Mouse (Mus musculus) ZHBTc4 (cell line): ENCODE data around the gene 1810062G17Rik.
A peak's percentile ranks its signal among the peaks of the same experiment; 100 is the strongest.

ENCODE experiments used
- DNase-seq: peaks from one replicate; pipeline ENCODE4 v3.0.0-alpha.2; 2011; ENCODE audit warnings: low read depth, low spot score

1810062G17Rik gene

DNA sequence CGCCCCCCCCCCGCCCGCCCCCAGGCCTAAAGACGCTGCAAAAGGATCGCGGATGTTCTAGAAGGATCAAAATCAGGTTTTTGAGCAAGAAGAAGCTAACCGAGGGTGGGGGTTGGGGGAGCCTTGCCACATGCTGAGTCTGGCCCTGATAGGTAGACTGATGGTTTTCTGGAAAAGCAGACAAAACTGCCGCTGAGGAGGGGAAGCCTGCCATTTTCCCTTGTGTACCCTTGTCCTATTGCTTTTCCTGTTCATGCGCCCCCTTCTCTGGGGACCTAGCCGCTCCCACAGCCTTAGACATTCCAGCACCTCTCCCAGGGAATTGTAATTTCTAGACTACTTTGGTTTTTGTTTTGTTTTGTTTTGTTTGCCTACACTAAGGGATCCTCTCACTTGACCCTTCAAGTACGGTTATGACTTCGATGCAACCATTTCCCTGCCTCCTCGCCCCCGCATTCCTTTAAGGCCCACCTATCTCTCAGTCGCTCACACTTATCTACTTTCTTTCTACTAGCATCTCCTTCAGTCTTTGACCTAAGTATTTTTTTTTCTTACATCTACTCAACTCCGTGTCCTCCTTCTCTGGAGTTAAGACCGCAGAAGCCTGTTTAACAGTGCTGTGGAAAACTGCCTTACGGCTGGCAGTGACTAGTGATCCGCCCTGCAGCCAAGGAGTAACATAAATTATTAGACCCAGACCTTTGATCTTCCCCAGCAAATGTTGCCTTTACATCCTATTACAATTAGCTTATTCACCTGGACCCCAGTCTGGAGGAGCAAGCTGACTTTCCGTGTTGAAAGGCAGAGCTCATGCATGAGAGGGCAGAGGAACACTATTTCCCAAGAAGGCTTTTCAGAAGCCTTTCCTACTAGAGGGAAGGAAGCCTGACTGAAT is 771 bp downstream of the 1810062G17Rik start:
- DNase-seq, result no peak

DNA sequence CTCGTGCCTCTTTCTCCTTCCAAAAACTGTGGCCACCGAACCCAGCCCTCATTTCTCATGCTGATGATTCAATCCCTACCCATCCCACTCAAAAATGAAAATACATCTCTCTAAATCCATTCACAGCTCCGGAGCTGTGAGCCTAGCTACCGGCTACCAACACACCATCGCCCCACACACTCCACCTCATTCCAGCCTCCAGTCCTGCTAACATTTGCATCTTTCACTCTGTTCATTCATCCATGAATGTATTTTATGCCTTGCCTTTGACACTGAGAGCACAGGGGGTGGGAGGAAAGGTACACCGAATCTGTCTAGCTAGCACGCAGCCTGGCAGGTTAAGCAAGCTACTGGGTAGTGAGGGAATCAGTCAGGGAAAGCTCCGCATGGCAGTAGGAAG is 3.0 kb downstream of the 1810062G17Rik start:
- DNase-seq, result no peak

DNA sequence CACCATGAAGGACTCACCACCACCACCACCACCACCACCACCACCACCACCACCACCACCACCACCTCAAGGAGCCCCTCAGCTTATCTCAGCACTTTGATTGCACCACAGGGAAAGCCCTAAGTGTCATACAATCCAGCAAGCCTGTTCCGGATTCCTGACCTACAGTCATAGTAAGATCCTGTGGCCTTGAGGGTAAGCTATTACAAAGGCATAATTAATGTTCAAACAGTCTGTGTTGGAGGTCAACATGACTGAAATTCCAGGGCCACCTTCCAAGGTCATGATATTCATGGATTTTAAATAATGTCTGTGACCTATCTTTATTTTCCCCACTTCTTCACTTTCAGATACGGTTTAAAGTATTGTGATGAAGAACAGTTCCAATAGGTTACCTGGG is 4.7 kb downstream of the 1810062G17Rik start:
- no peak for DNase-seq

DNA sequence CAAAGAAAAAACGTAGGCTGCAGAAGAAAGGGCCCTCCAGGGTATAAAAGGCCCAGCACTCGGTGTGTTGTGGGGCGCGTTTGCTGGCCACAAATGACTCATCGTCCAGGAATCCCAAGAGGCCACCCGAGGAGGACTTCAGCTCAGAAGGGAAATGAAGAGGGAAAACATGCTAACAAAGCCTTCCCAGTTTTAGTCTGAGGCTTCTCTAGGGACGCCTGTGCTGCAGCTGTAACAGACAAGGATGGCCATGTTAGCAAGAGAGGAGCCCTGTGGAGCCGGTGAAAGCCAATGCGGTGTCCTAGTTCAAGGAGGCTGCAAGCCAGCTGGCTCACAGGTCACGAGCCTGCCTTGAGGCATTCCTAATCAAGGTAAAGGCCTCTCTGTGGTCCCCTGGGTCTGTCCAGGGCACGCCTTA is 6.0 kb downstream of the 1810062G17Rik start:
- DNase-seq, result no peak

GRCm38 (mm10) chr3:36482940-36483339 is 7.2 kb downstream of the 1810062G17Rik start:
- no peak for DNase-seq

GRCm38 (mm10) chr3:36484292-36484691 is 8.6 kb downstream of the 1810062G17Rik start:
- DNase-seq, result no peak

GRCm38 (mm10) chr3:36486176-36486575 is 10.4 kb downstream of the 1810062G17Rik start:
- DNase-seq, result no peak

- DNase-seq, result no peak
Observed at GRCm38 (mm10) chr3:36486881-36487280, 11.1 kb downstream of the 1810062G17Rik start.

- no peak for DNase-seq
Observed at GRCm38 (mm10) chr3:36488367-36488766, 12.6 kb downstream of the 1810062G17Rik start.

- no peak for DNase-seq
Observed at GRCm38 (mm10) chr3:36488899-36489589, 13.3 kb downstream of the 1810062G17Rik start.

- no peak for DNase-seq
Observed at GRCm38 (mm10) chr3:36489590-36489910, 13.8 kb downstream of the 1810062G17Rik start.

DNA sequence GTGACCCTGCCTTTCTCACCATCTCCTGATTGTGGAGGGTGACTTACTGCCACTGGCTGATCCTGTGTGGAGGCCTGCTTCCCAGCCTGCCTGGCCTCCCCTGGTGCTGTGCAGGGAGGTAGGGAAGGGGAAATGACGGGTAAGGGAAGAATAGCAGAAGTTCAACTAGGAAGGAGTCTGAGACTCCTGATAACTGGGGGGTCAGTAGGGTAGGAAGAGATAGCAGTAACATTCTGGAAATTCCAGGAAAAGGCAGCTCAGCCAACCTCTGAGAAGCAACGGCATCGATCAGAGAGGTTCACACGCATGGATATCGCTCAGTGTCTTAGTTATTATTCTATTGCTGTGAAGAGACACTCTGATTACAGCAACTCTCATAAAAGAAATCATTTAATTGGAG is 15.8 kb downstream of the 1810062G17Rik start:
- no peak for DNase-seq

- DNase-seq, result no peak
Observed at GRCm38 (mm10) chr3:36492716-36493391, 17.1 kb downstream of the 1810062G17Rik start.

DNA sequence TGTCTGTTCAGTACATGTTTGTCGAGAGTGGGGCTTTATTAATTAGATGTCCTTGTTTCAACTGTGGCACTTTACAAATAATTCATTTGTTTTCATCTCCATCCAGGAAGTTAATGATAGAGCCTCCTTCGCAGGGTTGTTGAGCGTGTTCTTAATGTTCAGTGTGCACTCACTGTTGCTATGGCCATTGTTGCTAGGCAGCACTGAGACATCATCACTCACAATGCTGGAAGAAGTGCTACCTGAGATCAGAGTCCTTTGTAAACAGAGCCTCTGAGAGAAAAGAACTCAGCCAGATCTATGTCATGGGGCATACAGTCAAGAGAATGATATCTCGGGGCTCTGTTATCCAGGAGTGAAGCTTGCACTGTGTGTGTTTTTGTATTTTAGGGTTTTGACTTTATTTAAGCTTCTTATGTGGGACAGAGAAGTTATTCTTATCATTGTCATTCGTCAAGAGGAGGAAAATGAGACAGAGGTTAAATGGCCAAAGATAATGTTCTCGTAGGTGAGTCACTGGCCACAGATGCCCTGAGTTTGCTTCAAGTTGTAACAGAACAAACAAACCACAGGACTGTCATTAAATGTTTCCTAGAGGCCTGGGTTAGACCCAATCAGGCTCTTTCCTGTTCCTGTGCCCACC is 18.0 kb downstream of the 1810062G17Rik start:
- DNase-seq, result no peak

DNA sequence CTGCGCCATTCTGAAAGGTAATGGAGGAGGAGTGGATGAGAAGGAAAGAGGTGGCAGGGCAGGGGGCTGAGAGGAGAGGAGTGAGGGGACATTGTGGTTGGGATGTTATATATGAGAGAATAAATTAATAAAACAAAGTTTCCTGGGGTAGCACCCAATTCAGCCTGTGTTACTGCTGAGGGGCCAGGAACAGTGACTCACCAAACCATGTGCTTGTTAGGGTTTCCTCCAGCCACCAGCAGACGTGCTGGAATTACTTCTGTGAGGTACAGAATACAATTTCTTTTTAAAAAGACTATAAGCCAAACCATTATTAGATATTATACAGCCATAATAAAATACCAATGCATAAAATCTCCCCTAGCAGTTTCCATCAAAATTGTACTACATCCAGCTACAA is 18.9 kb downstream of the 1810062G17Rik start:
- no peak for DNase-seq

- peak; percentile 87 for DNase-seq
Observed at GRCm38 (mm10) chr3:36495436-36495835, 19.7 kb downstream of the 1810062G17Rik start.

DNA sequence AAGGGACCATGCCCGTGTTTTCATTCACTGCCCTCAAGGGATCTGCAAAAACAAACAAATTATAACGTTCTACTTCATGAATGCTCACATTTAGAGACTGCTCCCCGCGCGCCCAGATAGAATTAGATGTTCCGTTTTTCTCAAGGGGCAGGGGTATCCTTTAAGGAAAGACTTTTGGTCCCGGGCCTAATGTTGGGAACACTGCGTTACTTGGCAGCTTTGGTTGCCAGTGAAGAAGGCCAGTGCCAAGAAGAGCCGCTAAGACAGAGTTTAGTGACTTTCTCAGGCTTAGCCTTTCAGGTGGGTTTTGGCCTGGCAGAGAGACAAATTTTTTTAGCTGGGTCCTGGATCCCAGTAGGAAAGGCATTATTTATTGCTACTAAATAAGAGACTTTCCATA is 20.5 kb downstream of the 1810062G17Rik start:
- no peak for DNase-seq

GRCm38 (mm10) chr3:36496746-36497145 is 21.0 kb downstream of the 1810062G17Rik start:
- peak; percentile 84 for DNase-seq

GRCm38 (mm10) chr3:36498224-36498623 is 22.5 kb downstream of the 1810062G17Rik start:
- no peak for DNase-seq

- no peak for DNase-seq
Observed at GRCm38 (mm10) chr3:36499418-36499817, 23.7 kb downstream of the 1810062G17Rik start.

- no peak for DNase-seq
Observed at GRCm38 (mm10) chr3:36500976-36501375, 25.2 kb downstream of the 1810062G17Rik start.

DNA sequence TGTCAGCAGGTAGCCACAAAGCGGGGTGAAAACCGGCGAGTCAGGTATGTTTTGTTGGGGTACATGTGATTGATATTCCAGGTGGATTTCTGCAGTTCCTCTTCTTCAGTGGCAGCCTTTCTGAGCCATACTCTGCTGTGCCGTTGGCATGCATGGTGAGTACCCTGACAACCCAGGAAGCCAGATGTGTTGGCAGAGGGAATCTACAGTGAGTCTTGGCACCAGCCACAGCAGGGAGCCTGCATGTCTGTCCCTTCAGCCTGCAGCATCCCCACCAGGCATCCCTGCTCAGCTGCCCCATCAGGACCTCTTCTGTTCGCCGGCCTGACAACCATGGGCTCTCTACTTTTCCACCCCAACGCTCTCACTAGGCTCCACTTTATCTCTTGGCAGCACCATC is 25.8 kb downstream of the 1810062G17Rik start:
- no peak for DNase-seq
